ENCODE assay signal across 9 mouse cellular contexts in genomic region chr9:72791681-72792080, GRCm38 (mm10). TPM values are rescaled to one million over a fixed set of nuclear protein-coding genes. Genes with fewer than 3 reads are reported as not detected.
DNase-seq lines count a peak whose midpoint lies in the region; ATAC-seq and TF ChIP-seq lines count a peak whose summit lies in the region.
"Had no signal": no experiment of that assay in that cellular context is flagged by ENCODE, and none has a peak within 500 bp of the region (broad histone marks: within the 10 kb centered on the region; RNA-seq: fewer than 3 reads in every experiment).

No protein-coding gene starts in this region.

- no peaks in the 10 kb centered on the region for H3K9me3 ChIP-seq in midbrain, postnatal 0 days (ENCODE audit: low read length)
- H3K9me3 ChIP-seq in forebrain, embryonic 14.5 days (replicated peaks; ENCODE audit: control insufficient read depth, low read length), result no peaks in the 10 kb centered on the region
- H3K9me3 ChIP-seq: midbrain, embryonic 12.5 days had no signal

- H3K9ac ChIP-seq in midbrain, postnatal 0 days (replicated peaks; ENCODE audit: low read length, poor library complexity, severe bottlenecking), result 0 out of 2 replicates have a peak overlapping the region, but pooled peaks have one; percentile 8
- H3K9ac ChIP-seq in forebrain, embryonic 14.5 days (ENCODE audit: low read length), result no peak overlapping the region
- H3K9ac ChIP-seq: midbrain, embryonic 12.5 days had no signal

- H3K4me1 ChIP-seq in midbrain, postnatal 0 days (ENCODE audit: insufficient read depth, low read length), result no peaks in the 10 kb centered on the region
- no peaks in the 10 kb centered on the region for H3K4me1 ChIP-seq in forebrain, embryonic 14.5 days (ENCODE audit: control insufficient read depth, insufficient read depth, low read length)
- H3K4me1 ChIP-seq: midbrain, embryonic 12.5 days had no signal

- H3K4me3 ChIP-seq in midbrain, postnatal 0 days (ENCODE audit: low read depth, low read length), result no peak overlapping the region
- no peak overlapping the region for H3K4me3 ChIP-seq in forebrain, embryonic 14.5 days (ENCODE audit: low read depth, low read length)
- H3K4me3 ChIP-seq: midbrain, embryonic 12.5 days had no signal

- DNase-seq in MN1 (ENCODE audit: low spot score), result peak; percentile 66
- DNase-seq in adrenal gland, postnatal 36 days, result peak; percentile 71 to 72
- DNase-seq in heart, adult 8-10 months (ENCODE audit: low spot score), result peak; percentile 24
- peak; percentile 30 for DNase-seq in kidney, postnatal 14 days
- DNase-seq in midbrain, postnatal 0 days (ENCODE audit: low spot score), result peak; percentile 54
- no peak for DNase-seq in forebrain, embryonic 14.5 days (ENCODE audit: low spot score)
- no peak for DNase-seq in thymus, postnatal 10 days (ENCODE audit: low spot score in 2 of 2)
- no peak for DNase-seq in left cerebral cortex, adult 18-20 months (ENCODE audit: low spot score in 2 of 2)

- no peaks in the 10 kb centered on the region for H3K27me3 ChIP-seq in midbrain, postnatal 0 days (ENCODE audit: insufficient read depth, low read length)
- H3K27me3 ChIP-seq in forebrain, embryonic 14.5 days (replicated peaks; ENCODE audit: control insufficient read depth, insufficient read depth, low read length), result 0 out of 2 replicates have a peak, but pooled peaks cover 3% of the 10 kb centered on the region

- H3K4me2 ChIP-seq in midbrain, postnatal 0 days (ENCODE audit: low read depth, low read length, poor library complexity, severe bottlenecking), result peak overlapping the region; percentile 15; the same call in 1 of the 2 replicates
- H3K4me2 ChIP-seq in forebrain, embryonic 14.5 days (ENCODE audit: low read length), result no peak overlapping the region
- H3K4me2 ChIP-seq: midbrain, embryonic 12.5 days had no signal

- no peak overlapping the region for H3K27ac ChIP-seq in midbrain, postnatal 0 days (ENCODE audit: low read depth, low read length)
- H3K27ac ChIP-seq in forebrain, embryonic 14.5 days (ENCODE audit: low read depth, low read length), result no peak overlapping the region
- H3K27ac ChIP-seq: midbrain, embryonic 12.5 days had no signal

- WGBS in midbrain, postnatal 0 days, result 17% methylated on average over 6 of the region's 6 CpGs
- WGBS in forebrain, embryonic 14.5 days, result 26% methylated on average over 6 of the region's 6 CpGs

- ATAC-seq in midbrain, postnatal 0 days (ENCODE audit: low FRiP score), result no peak
- no peak for ATAC-seq in forebrain, embryonic 14.5 days

- H3K36me3 ChIP-seq in midbrain, postnatal 0 days (ENCODE audit: insufficient read depth, low read length), result no peaks in the 10 kb centered on the region
- H3K36me3 ChIP-seq in forebrain, embryonic 14.5 days (ENCODE audit: control insufficient read depth, insufficient read depth, low read length), result no peaks in the 10 kb centered on the region
- H3K36me3 ChIP-seq: midbrain, embryonic 12.5 days had no signal

- TF ChIP-seq CTCF in midbrain, postnatal 0 days (IDR thresholded peaks at IDR 0.05), result no peak

RNA-seq across cellular contexts. Expression of gene Prtg, which starts 15.0 kb away (rescaled TPM):
- under 1 TPM; 0.17 to 0.33 TPM for total RNA-seq in adrenal gland, postnatal 36 days (2021)
- under 1 TPM in 3 of 4 experiments, not detected in 1; 0.06 to 0.17 (median 0.12) TPM for total RNA-seq in heart, adult 8-10 months (2022)
- 0.66 and 0.93 TPM in 2 replicates for total RNA-seq in midbrain, postnatal 0 days (2014; rRNA removed)
- 0.25 and 0.32 TPM in 2 replicates for polyA plus RNA-seq in midbrain, postnatal 0 days (2015; fragmentation: Nextera tagmentation; extraction: Ambion mirVana)
- polyA plus RNA-seq in forebrain, embryonic 14.5 days (2014; fragmentation: Nextera tagmentation; extraction: Ambion mirVana), result 0.36 TPM in 2 replicates
- total RNA-seq in left cerebral cortex, adult 18-20 months (2021), result 1 to 10 TPM; 1.7 to 3.0 TPM

Comparison
In these comparisons a context has a peak if more than half of its experiments do, and no peak if none do; other contexts are left out.
1. DNase-seq: peak in MN1 (single experiment), adrenal gland, postnatal 36 days (2 of 2), heart, adult 8-10 months (single experiment), kidney, postnatal 14 days (single experiment) and midbrain, postnatal 0 days (single experiment); none in forebrain, embryonic 14.5 days (single experiment), thymus, postnatal 10 days (0 of 2) and left cerebral cortex, adult 18-20 months (0 of 2).